Mouse (Mus musculus) testis, adult 2 months (tissue): Measurements from ENCODE around the gene Bhlhe40. TPM values are rescaled to one million over a fixed set of nuclear protein-coding genes. Genes with fewer than 3 reads are reported as not detected.

ENCODE experiments used
- H3K27ac ChIP-seq: fragments of 200-500 bp; 2 replicates; pipeline ENCODE4 v1.5.1; 2012; ENCODE audit warnings: low read depth, low read length; ENCODE audit not compliant: control insufficient read depth, insufficient read depth
- H3K27me3 ChIP-seq: fragments of 200-500 bp; 2 replicates; pipeline ENCODE4 v1.6.1; 2012; ENCODE audit warnings: mild to moderate bottlenecking, low read length, moderate library complexity; ENCODE audit not compliant: control insufficient read depth, insufficient read depth
- H3K36me3 ChIP-seq: fragments of 200-500 bp; 2 replicates; pipeline ENCODE4 v1.6.1; 2012; ENCODE audit warnings: mild to moderate bottlenecking, low read length; ENCODE audit not compliant: control insufficient read depth, insufficient read depth
- H3K4me1 ChIP-seq: fragments of 200-500 bp; 2 replicates; pipeline ENCODE4 v1.6.1; 2012; ENCODE audit warnings: low read length; ENCODE audit not compliant: control insufficient read depth, insufficient read depth
- H3K4me3 ChIP-seq: fragments of 200-500 bp; 2 replicates; pipeline ENCODE4 v1.5.1; 2012; ENCODE audit warnings: low read depth, mild to moderate bottlenecking, low read length, moderate library complexity, mixed read lengths; ENCODE audit not compliant: control insufficient read depth
- CTCF ChIP-seq: fragments of 200-500 bp; IDR thresholded peaks from 2 replicates; pipeline ENCODE4 v1.5.1; 2012; ENCODE audit warnings: low read depth, mild to moderate bottlenecking, inconsistent platforms, low read length, moderate library complexity; ENCODE audit not compliant: control insufficient read depth, insufficient read depth, insufficient replicate concordance
- POLR2A ChIP-seq: fragments of 200-500 bp; IDR thresholded peaks from 2 replicates; pipeline ENCODE4 v1.6.1; 2012; ENCODE audit warnings: low read depth, mild to moderate bottlenecking, inconsistent platforms, low read length, moderate library complexity; ENCODE audit not compliant: control insufficient read depth
- polyA plus RNA-seq: library from polyadenylated mRNA; depleted of rRNA; stranded (reverse); fragments of >200 nt; gene quantifications from 2 replicates; pipeline ENCODE4 v1.2.3, GENCODE M21; 2012

The Bhlhe40 gene
- polyA plus RNA-seq, 1 experiment = 2.2 TPM

GRCm38 (mm10) chr6:108642020-108642419, 18.4 kb upstream of the Bhlhe40 start:
- TF ChIP-seq CTCF (no peak), POLR2A (no peak)
- no peaks in the 10 kb centered on the region for H3K27me3 ChIP-seq
- no peak overlapping the region for H3K27ac ChIP-seq
- H3K36me3 ChIP-seq = no peaks in the 10 kb centered on the region
- H3K4me1 ChIP-seq = no peaks in the 10 kb centered on the region
- no peak overlapping the region for H3K4me3 ChIP-seq

GRCm38 (mm10) chr6:108643035-108643434, 17.4 kb upstream of the Bhlhe40 start:
- Histone ChIP-seq H3K4me1 (no peaks in the 10 kb centered on the region), H3K36me3 (no peaks in the 10 kb centered on the region), H3K27ac (no peak overlapping the region), H3K4me3 (no peak overlapping the region), H3K27me3 (no peaks in the 10 kb centered on the region)
- TF ChIP-seq CTCF (no peak), POLR2A (no peak)

- TF ChIP-seq POLR2A = no peak
- TF ChIP-seq CTCF = no peak
- Histone ChIP-seq H3K4me1 (no peaks in the 10 kb centered on the region), H3K27ac (no peak overlapping the region)
These were observed 16.1 kb upstream of the Bhlhe40 start for GRCm38 (mm10) chr6:108644311-108644710.

GRCm38 (mm10) chr6:108647094-108647493, 13.3 kb upstream of the Bhlhe40 start:
- Histone ChIP-seq H3K36me3 (no peaks in the 10 kb centered on the region), H3K27ac (no peak overlapping the region), H3K4me3 (no peak overlapping the region), H3K27me3 (no peaks in the 10 kb centered on the region), H3K4me1 (no peaks in the 10 kb centered on the region)
- TF ChIP-seq POLR2A = no peak
- TF ChIP-seq CTCF = no peak

More at GRCm38 (mm10) chr6:108644311-108644710, 16.1 kb upstream of the Bhlhe40 start:
- Histone ChIP-seq H3K4me3 (no peak overlapping the region), H3K27me3 (no peaks in the 10 kb centered on the region), H3K36me3 (no peaks in the 10 kb centered on the region)

GRCm38 (mm10) chr6:108648072-108648471, 12.4 kb upstream of the Bhlhe40 start:
- H3K4me1 ChIP-seq = no peaks in the 10 kb centered on the region
- H3K36me3 ChIP-seq = no peaks in the 10 kb centered on the region
- H3K4me3 ChIP-seq = no peak overlapping the region
- no peaks in the 10 kb centered on the region for H3K27me3 ChIP-seq
- TF ChIP-seq CTCF = no peak
- no peak for TF ChIP-seq POLR2A
- no peak overlapping the region for H3K27ac ChIP-seq

- TF ChIP-seq CTCF = no peak
- Histone ChIP-seq H3K4me1 (peaks cover 4% of the 10 kb centered on the region), H3K27me3 (no peaks in the 10 kb centered on the region), H3K36me3 (no peaks in the 10 kb centered on the region), H3K4me3 (no peak overlapping the region), H3K27ac (no peak overlapping the region)
These were observed 4.6 kb upstream of the Bhlhe40 start for GRCm38 (mm10) chr6:108655861-108656260.

- Histone ChIP-seq H3K27ac (no peak overlapping the region; the same call in 1 of the 2 replicates), H3K4me3 (no peak overlapping the region), H3K4me1 (peaks cover 4% of the 10 kb centered on the region), H3K36me3 (no peaks in the 10 kb centered on the region), H3K27me3 (no peaks in the 10 kb centered on the region)
- no peak for TF ChIP-seq CTCF
- TF ChIP-seq POLR2A = no peak
These were observed 2.4 kb upstream of the Bhlhe40 start for GRCm38 (mm10) chr6:108658051-108658415.
